Mouse (Mus musculus) layer of hippocampus, postnatal 36 days (tissue): ENCODE results near the gene Wnk3. TPM values are rescaled to one million over a fixed set of nuclear protein-coding genes. Genes with fewer than 3 reads are reported as not detected.
"Not testable (repeated sequence)": the region's sequence is repeated elsewhere in the genome, so short reads cannot be mapped to it uniquely, and the experiment has no call there.

ENCODE experiments used
- DNase-seq, 2 experiments: peaks; one replicate each; pipeline ENCODE4 v3.0.0; 2022
- total RNA-seq, 2 experiments: library from RNA; stranded (reverse); gene quantifications; 2 replicates each; pipeline ENCODE4 v1.2.3; 2021

Wnk3 gene
- 10 to 100 TPM; 39.0 to 40.8 TPM for total RNA-seq

- no peak for DNase-seq
Measured at GRCm38 (mm10) chrX:151197778-151198177, at the start of gene Wnk3. Gene Wnk3 (plus strand): TSS chrX:151198078.

GRCm38 (mm10) chrX:151158414-151158813, 39.5 kb upstream of the Wnk3 start:
- no peak for DNase-seq

- DNase-seq, result peak; percentile 51 to 60
Measured at GRCm38 (mm10) chrX:151168438-151169131, 29.3 kb upstream of the Wnk3 start.

- peak; percentile 60 to 70 for DNase-seq
Measured at GRCm38 (mm10) chrX:151169261-151169961, 28.5 kb upstream of the Wnk3 start.

GRCm38 (mm10) chrX:151173134-151173533, 24.7 kb upstream of the Wnk3 start:
- not testable (repeated sequence) for DNase-seq

GRCm38 (mm10) chrX:151298329-151298728, 100.5 kb downstream of the Wnk3 start:
- no peak for DNase-seq

- DNase-seq, result no peak
Measured at GRCm38 (mm10) chrX:151313732-151314131, 115.9 kb downstream of the Wnk3 start.

- no peak for DNase-seq
Measured at GRCm38 (mm10) chrX:151333615-151334014, 135.7 kb downstream of the Wnk3 start.

GRCm38 (mm10) chrX:151337804-151338203, 139.9 kb downstream of the Wnk3 start:
- no peak for DNase-seq

- DNase-seq, result peak; percentile 84 to 85
Measured at GRCm38 (mm10) chrX:151343761-151344500, 146.1 kb downstream of the Wnk3 start, which contains the start of gene Fam120c. Gene Fam120c (plus strand): TSS chrX:151344175.

GRCm38 (mm10) chrX:151344501-151344984, 146.7 kb downstream of the Wnk3 start:
- DNase-seq, result peak in 1 of 2 experiments; percentile 24

GRCm38 (mm10) chrX:151345333-151346125, 147.7 kb downstream of the Wnk3 start:
- no peak for DNase-seq

- DNase-seq, result no peak
Measured at GRCm38 (mm10) chrX:151347278-151347677, 149.4 kb downstream of the Wnk3 start.

- no peak for DNase-seq
Measured at GRCm38 (mm10) chrX:151349322-151349721, 151.4 kb downstream of the Wnk3 start.

Other genes with a start within 250 kb of the Wnk3 start
- gene Gnl3l, start 180.8 kb upstream of the Wnk3 start, total RNA-seq, result 100 to 1,000 TPM; 183 to 187 TPM
- 10 to 100 TPM; 16.6 to 18.6 TPM for gene Fgd1, start 151.9 kb upstream of the Wnk3 start, total RNA-seq
- gene Tsr2, start 101.5 kb upstream of the Wnk3 start, total RNA-seq, result 10 to 100 TPM; 69.1 to 73.1 TPM
- gene Fam120c, start 146.1 kb downstream of the Wnk3 start, total RNA-seq, result 10 to 100 TPM; 47.3 to 48.5 TPM